Mouse (Mus musculus) mouse embryonic stem cell (cell line): ENCODE results near the gene S100a10.

Experiments
- in situ Hi-C, 2 experiments: fragments of 300-500 bp; cut with MboI; formaldehyde crosslinking; loops; 1 replicate in 1 of 2; 3 replicates in 1 of 2; pipeline ENCODE4 v1.14.3; 2019 to 2020; ENCODE audit warnings: low sequenced_read_pairs in 2 of 2, low pct_unique_long_range_greater_than_20kb in 1 of 2, mixed read lengths in 1 of 2; ENCODE audit not compliant: unreplicated experiment in 1 of 2

S100a10 gene

GRCm38 (mm10) chr3:93567721-93568120 is 12.8 kb downstream of the S100a10 start:
- in situ Hi-C loops = no loop called here

GRCm38 (mm10) chr3:93568428-93569040 is 13.7 kb downstream of the S100a10 start:
- in situ Hi-C loops = no loop called here

GRCm38 (mm10) chr3:93569046-93569445 is 14.2 kb downstream of the S100a10 start:
- in situ Hi-C loops = no loop called here

GRCm38 (mm10) chr3:93572058-93572791 is 17.3 kb downstream of the S100a10 start:
- in situ Hi-C loops = no loop called here

GRCm38 (mm10) chr3:93579317-93580038 is 24.6 kb downstream of the S100a10 start:
- in situ Hi-C loops = no loop called here

- in situ Hi-C loops = no loop called here
Observed at GRCm38 (mm10) chr3:93580039-93580403, 25.1 kb downstream of the S100a10 start.

- in situ Hi-C loops = no loop called here
Observed at GRCm38 (mm10) chr3:93580946-93581345, 26.1 kb downstream of the S100a10 start.

- in situ Hi-C loops = no loop called here
Observed at GRCm38 (mm10) chr3:93581687-93582086, 26.8 kb downstream of the S100a10 start.

GRCm38 (mm10) chr3:93583056-93583455 is 28.2 kb downstream of the S100a10 start:
- in situ Hi-C loops = no loop called here

GRCm38 (mm10) chr3:93589629-93590028 is 34.7 kb downstream of the S100a10 start:
- in situ Hi-C loops = no loop called here

- in situ Hi-C loops = no loop called here
Observed at GRCm38 (mm10) chr3:93590256-93590655, 35.4 kb downstream of the S100a10 start.

- in situ Hi-C loops = no loop called here
Observed at GRCm38 (mm10) chr3:93592100-93592499, 37.2 kb downstream of the S100a10 start.

GRCm38 (mm10) chr3:93592976-93593375 is 38.1 kb downstream of the S100a10 start:
- in situ Hi-C loops = no loop called here

- in situ Hi-C loops = no loop called here
Observed at GRCm38 (mm10) chr3:93593512-93593911, 38.6 kb downstream of the S100a10 start.

- in situ Hi-C loops = no loop called here
Observed at GRCm38 (mm10) chr3:93596632-93597031, 41.8 kb downstream of the S100a10 start.

- in situ Hi-C loops = no loop called here
Observed at GRCm38 (mm10) chr3:93597221-93597913, 42.5 kb downstream of the S100a10 start.

- in situ Hi-C loops = no loop called here
Observed at GRCm38 (mm10) chr3:93597970-93598369, 43.1 kb downstream of the S100a10 start.

GRCm38 (mm10) chr3:93600206-93600605 is 45.3 kb downstream of the S100a10 start:
- in situ Hi-C loops = loop anchor here (5.0 to 10.0 kb wide), 2 partner anchors 53 to 55 kb away; no protein-coding TSS in a partner anchor

GRCm38 (mm10) chr3:93601903-93602302 is 47.0 kb downstream of the S100a10 start:
- in situ Hi-C loops = loop anchor here (5.0 to 10.0 kb wide), 2 partner anchors 55 to 57 kb away; no protein-coding TSS in a partner anchor
